Mouse (Mus musculus): Measurements from ENCODE around the gene Prepl. TPM values are rescaled to one million over a fixed set of nuclear protein-coding genes. Genes with fewer than 3 reads are reported as not detected.

The Prepl gene
- polyA plus RNA-seq, 1 experiment from 2014 or later = 25.8 TPM

GRCm38 (mm10) chr17:85063560-85063959 lies 26.5 kb downstream of the Prepl start:
- Histone ChIP-seq H3K9me3 (replicated peaks; ENCODE audit: low read length) (no peaks in the 10 kb centered on the region), H3K4me2 (ENCODE audit: low read length) (no peak overlapping the region), H3K4me1 (replicated peaks; ENCODE audit: insufficient read depth, low read length) (no peaks in the 10 kb centered on the region), H3K9ac (ENCODE audit: low read depth, low read length) (no peak overlapping the region), H3K4me3 (replicated peaks; ENCODE audit: low read depth, low read length) (no peak overlapping the region), H3K27me3 (ENCODE audit: insufficient read depth, low read length) (no peaks in the 10 kb centered on the region), H3K36me3 (ENCODE audit: insufficient read depth, low read length) (peaks cover 31% of the 10 kb centered on the region), H3K27ac (no peak overlapping the region)
- DNase-seq (ENCODE audit: low spot score) (no peak), ATAC-seq (replicated peaks; ENCODE audit: low FRiP score, low read depth) (no peak)
- WGBS = 92% methylated on average over 7 of the region's 7 CpGs
- TF ChIP-seq CTCF (IDR thresholded peaks at IDR 0.05; ENCODE audit: low read depth) = no peak

- no peak overlapping the region for H3K9ac ChIP-seq (ENCODE audit: low read depth, low read length)
- TF ChIP-seq CTCF (IDR thresholded peaks at IDR 0.05; ENCODE audit: low read depth) = no peak
- peaks cover 4% of the 10 kb centered on the region for H3K36me3 ChIP-seq (ENCODE audit: insufficient read depth, low read length)
- H3K9me3 ChIP-seq (replicated peaks; ENCODE audit: low read length) = no peaks in the 10 kb centered on the region
- H3K27me3 ChIP-seq (ENCODE audit: insufficient read depth, low read length) = no peaks in the 10 kb centered on the region
- H3K4me3 ChIP-seq (replicated peaks; ENCODE audit: low read depth, low read length) = no peak overlapping the region
- no peaks in the 10 kb centered on the region for H3K4me1 ChIP-seq (replicated peaks; ENCODE audit: insufficient read depth, low read length)
- WGBS = 92% methylated on average over 6 of the region's 6 CpGs
- no peak for DNase-seq (ENCODE audit: low spot score)
- no peak for ATAC-seq (replicated peaks; ENCODE audit: low FRiP score, low read depth)
- H3K4me2 ChIP-seq (ENCODE audit: low read length) = no peak overlapping the region
- H3K27ac ChIP-seq = no peak overlapping the region
Observed at GRCm38 (mm10) chr17:85059136-85059535, 30.9 kb downstream of the Prepl start.

GRCm38 (mm10) chr17:85058276-85058675 lies 31.8 kb downstream of the Prepl start:
- no peak overlapping the region for H3K9ac ChIP-seq (ENCODE audit: low read depth, low read length)
- no peak overlapping the region for H3K27ac ChIP-seq
- DNase-seq (ENCODE audit: low spot score) (no peak), ATAC-seq (replicated peaks; ENCODE audit: low FRiP score, low read depth) (no peak)
- no peaks in the 10 kb centered on the region for H3K4me1 ChIP-seq (replicated peaks; ENCODE audit: insufficient read depth, low read length)
- no peak overlapping the region for H3K4me2 ChIP-seq (ENCODE audit: low read length)
- H3K36me3 ChIP-seq (ENCODE audit: insufficient read depth, low read length) = no peaks in the 10 kb centered on the region
- H3K4me3 ChIP-seq (replicated peaks; ENCODE audit: low read depth, low read length) = no peak overlapping the region
- H3K9me3 ChIP-seq (replicated peaks; ENCODE audit: low read length) = no peaks in the 10 kb centered on the region
- WGBS = 87% methylated on average over 7 of the region's 7 CpGs
- H3K27me3 ChIP-seq (ENCODE audit: insufficient read depth, low read length) = no peaks in the 10 kb centered on the region
- no peak for TF ChIP-seq CTCF (IDR thresholded peaks at IDR 0.05; ENCODE audit: low read depth)

GRCm38 (mm10) chr17:85048379-85048778 lies 41.7 kb downstream of the Prepl start:
- ATAC-seq (replicated peaks; ENCODE audit: low FRiP score, low read depth) (no peak), DNase-seq (ENCODE audit: low spot score) (no peak)
- H3K36me3 ChIP-seq (ENCODE audit: insufficient read depth, low read length) = no peaks in the 10 kb centered on the region
- H3K4me2 ChIP-seq (ENCODE audit: low read length) = no peak overlapping the region
- H3K27me3 ChIP-seq (ENCODE audit: insufficient read depth, low read length) = no peaks in the 10 kb centered on the region
- TF ChIP-seq CTCF (IDR thresholded peaks at IDR 0.05; ENCODE audit: low read depth) = no peak
- H3K4me1 ChIP-seq (replicated peaks; ENCODE audit: insufficient read depth, low read length) = no peaks in the 10 kb centered on the region
- no peak overlapping the region for H3K9ac ChIP-seq (ENCODE audit: low read depth, low read length)
- WGBS = 88% methylated on average over 5 of the region's 5 CpGs
- H3K9me3 ChIP-seq (replicated peaks; ENCODE audit: low read length) = no peaks in the 10 kb centered on the region
- H3K4me3 ChIP-seq (replicated peaks; ENCODE audit: low read depth, low read length) = no peak overlapping the region
- H3K27ac ChIP-seq = no peak overlapping the region

GRCm38 (mm10) chr17:85045160-85045559 lies 44.9 kb downstream of the Prepl start:
- DNase-seq (ENCODE audit: low spot score) (no peak), ATAC-seq (replicated peaks; ENCODE audit: low FRiP score, low read depth) (no peak)
- WGBS = 76% methylated on average over 12 of the region's 12 CpGs
- H3K4me1 ChIP-seq (replicated peaks; ENCODE audit: insufficient read depth, low read length) = no peaks in the 10 kb centered on the region
- H3K4me2 ChIP-seq (ENCODE audit: low read length) = no peak overlapping the region
- no peak overlapping the region for H3K4me3 ChIP-seq (replicated peaks; ENCODE audit: low read depth, low read length)
- H3K9ac ChIP-seq (ENCODE audit: low read depth, low read length) = no peak overlapping the region
- H3K36me3 ChIP-seq (ENCODE audit: insufficient read depth, low read length) = no peaks in the 10 kb centered on the region
- H3K27ac ChIP-seq = peak overlapping the region; percentile 77
- H3K27me3 ChIP-seq (ENCODE audit: insufficient read depth, low read length) = no peaks in the 10 kb centered on the region
- TF ChIP-seq CTCF (IDR thresholded peaks at IDR 0.05; ENCODE audit: low read depth) = peak; percentile 38
- H3K9me3 ChIP-seq (replicated peaks; ENCODE audit: low read length) = no peaks in the 10 kb centered on the region

- 67% methylated on average over 5 of the region's 5 CpGs for WGBS
- Histone ChIP-seq H3K36me3 (ENCODE audit: insufficient read depth, low read length) (no peaks in the 10 kb centered on the region), H3K27me3 (ENCODE audit: insufficient read depth, low read length) (no peaks in the 10 kb centered on the region), H3K27ac (peak overlapping the region; percentile 81), H3K4me3 (replicated peaks; ENCODE audit: low read depth, low read length) (no peak overlapping the region), H3K9ac (ENCODE audit: low read depth, low read length) (no peak overlapping the region), H3K4me1 (replicated peaks; ENCODE audit: insufficient read depth, low read length) (no peaks in the 10 kb centered on the region), H3K4me2 (ENCODE audit: low read length) (no peak overlapping the region), H3K9me3 (replicated peaks; ENCODE audit: low read length) (no peaks in the 10 kb centered on the region)
- no peak for DNase-seq (ENCODE audit: low spot score)
- no peak for ATAC-seq (replicated peaks; ENCODE audit: low FRiP score, low read depth)
- TF ChIP-seq CTCF (IDR thresholded peaks at IDR 0.05; ENCODE audit: low read depth) = no peak
Observed at GRCm38 (mm10) chr17:85044466-85044865, 45.6 kb downstream of the Prepl start.

- H3K9me3 ChIP-seq (replicated peaks; ENCODE audit: low read length) = no peaks in the 10 kb centered on the region
- no peak overlapping the region for H3K4me2 ChIP-seq (ENCODE audit: low read length)
- no peak for TF ChIP-seq CTCF (IDR thresholded peaks at IDR 0.05; ENCODE audit: low read depth)
- DNase-seq (ENCODE audit: low spot score) (peak; percentile 49), ATAC-seq (replicated peaks; ENCODE audit: low FRiP score, low read depth) (peak; percentile 73)
- H3K27me3 ChIP-seq (ENCODE audit: insufficient read depth, low read length) = no peaks in the 10 kb centered on the region
- WGBS = 60% methylated on average over 6 of the region's 6 CpGs
- H3K4me1 ChIP-seq (replicated peaks; ENCODE audit: insufficient read depth, low read length) = no peaks in the 10 kb centered on the region
- H3K36me3 ChIP-seq (ENCODE audit: insufficient read depth, low read length) = no peaks in the 10 kb centered on the region
- H3K27ac ChIP-seq = peak overlapping the region; percentile 81
- no peak overlapping the region for H3K9ac ChIP-seq (ENCODE audit: low read depth, low read length)
- no peak overlapping the region for H3K4me3 ChIP-seq (replicated peaks; ENCODE audit: low read depth, low read length)
Observed at GRCm38 (mm10) chr17:85043404-85043816, 46.6 kb downstream of the Prepl start.
